Mouse (Mus musculus) limb, embryonic 11.5 days (tissue): Measurements from ENCODE around the gene Trnp1. TPM values are rescaled to one million over a fixed set of nuclear protein-coding genes. Genes with fewer than 3 reads are reported as not detected.

Experiments used
- ATAC-seq: fragments of 200-750 bp; cut with Nextera tagmentation; 2 replicates; pipeline ENCODE4 v1.8.0; 2017; ENCODE audit warnings: low read depth; ENCODE audit not compliant: insufficient number of reproducible peaks, low FRiP score, low TSS enrichment
- DNase-seq: peaks from one replicate; pipeline ENCODE4 v3.0.0-alpha.2; 2015; ENCODE audit warnings: low spot score
- H3K27ac ChIP-seq: fragments of 300-500 bp; sonication (generic); replicated peaks from 2 replicates; pipeline ENCODE4 v1.5.1; 2014; ENCODE audit warnings: low read depth, mild to moderate bottlenecking, low read length
- H3K27me3 ChIP-seq: fragments of 300-500 bp; sonication (generic); 2 replicates; pipeline ENCODE4 v1.6.1; 2014; ENCODE audit warnings: mild to moderate bottlenecking, low read length, mixed read lengths; ENCODE audit not compliant: control insufficient read depth, insufficient read depth
- H3K36me3 ChIP-seq: fragments of 300-500 bp; sonication (generic); 2 replicates; pipeline ENCODE4 v1.6.1; 2014; ENCODE audit warnings: mild to moderate bottlenecking, low read length, moderate library complexity, mixed read lengths; ENCODE audit not compliant: control insufficient read depth, insufficient read depth
- H3K4me1 ChIP-seq: fragments of 300-500 bp; sonication (generic); 2 replicates; pipeline ENCODE4 v1.6.1; 2014; ENCODE audit warnings: low read length, mixed read lengths; ENCODE audit not compliant: control insufficient read depth, insufficient read depth
- H3K4me2 ChIP-seq: fragments of 300-500 bp; sonication (generic); 2 replicates; pipeline ENCODE4 v1.6.1; 2014; ENCODE audit warnings: low read depth, mild to moderate bottlenecking, moderate library complexity; ENCODE audit not compliant: severe bottlenecking
- H3K4me3 ChIP-seq: fragments of 300-500 bp; sonication (generic); 2 replicates; pipeline ENCODE4 v1.5.1; 2014; ENCODE audit warnings: low read depth, low read length
- H3K9ac ChIP-seq: fragments of 300-500 bp; sonication (generic); 2 replicates; pipeline ENCODE4 v1.6.1; 2014; ENCODE audit warnings: mild to moderate bottlenecking, low read length
- H3K9me3 ChIP-seq: fragments of 300-500 bp; sonication (generic); 2 replicates; pipeline ENCODE4 v1.6.1; 2016; ENCODE audit warnings: low read length; ENCODE audit not compliant: control insufficient read depth
- WGBS: fragments of 180-500 bp; shearing (Covaris S2); extraction: QIAGEN DNeasy Blood & Tissue Kit; methylation state at CpG from one replicate; pipeline ENCODE4 v1.1.7; 2014; 5-methylcytosine and 5-hydroxymethylcytosine counted together
- polyA plus RNA-seq: library from polyadenylated mRNA; unstranded; fragments of >200 nt; fragmentation: Nextera tagmentation; extraction: Ambion mirVana; gene quantifications from 2 replicates; pipeline ENCODE4 v1.2.1, GENCODE M21; 2014

Trnp1 gene
- polyA plus RNA-seq, 1 experiment from 2014 or later, result 1.5 TPM

DNA sequence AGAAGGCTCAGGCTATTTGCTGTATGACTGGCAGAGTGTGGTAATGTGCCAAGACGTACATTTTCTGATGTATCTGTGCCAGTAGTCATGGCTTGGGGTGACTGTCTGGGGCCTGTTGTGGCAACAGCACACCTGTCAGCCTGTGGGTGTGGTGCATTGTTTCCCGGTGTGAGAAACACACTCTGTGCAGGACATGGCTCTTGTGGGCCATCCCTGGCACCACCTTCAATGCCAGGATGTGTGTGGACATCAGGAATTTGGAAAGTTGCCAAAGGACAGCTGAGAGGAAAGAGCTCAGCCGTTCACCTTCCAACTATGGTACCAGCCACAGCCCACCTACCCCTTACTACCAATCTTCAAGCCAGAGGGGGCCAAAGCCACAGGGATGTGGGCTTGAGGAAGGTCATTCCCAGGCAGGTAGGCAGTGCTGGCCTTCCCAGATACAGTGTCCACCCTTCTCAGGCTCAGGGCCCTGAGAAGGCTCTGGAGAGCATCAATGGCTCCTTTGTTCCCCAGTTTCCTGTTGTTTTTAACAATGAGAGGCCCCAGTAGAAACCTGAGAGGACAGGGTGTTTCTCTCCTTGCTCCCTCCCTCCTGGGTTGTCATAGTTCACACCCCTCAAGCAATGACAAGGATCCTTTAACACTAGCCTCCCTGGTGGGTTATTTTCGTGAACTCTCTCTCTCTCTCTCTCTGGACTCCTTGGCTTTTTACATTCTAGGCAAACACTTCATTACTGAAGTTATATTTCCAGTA, 8.7 kb downstream of the Trnp1 start:
- H3K9me3 ChIP-seq, result no peaks in the 10 kb centered on the region
- WGBS, result 68% methylated on average over 4 of the region's 4 CpGs
- ATAC-seq (no peak), DNase-seq (peak; percentile 21)
- H3K4me1 ChIP-seq, result peaks cover 10% of the 10 kb centered on the region
- H3K4me2 ChIP-seq, result no peak overlapping the region
- no peak overlapping the region for H3K4me3 ChIP-seq
- H3K27ac ChIP-seq, result 0 out of 2 replicates have a peak overlapping the region, but pooled peaks have one; percentile 36
- H3K27me3 ChIP-seq, result peaks cover 2% of the 10 kb centered on the region
- H3K36me3 ChIP-seq, result no peaks in the 10 kb centered on the region
- 0 out of 2 replicates have a peak overlapping the region, but pooled peaks have one; percentile 32 for H3K9ac ChIP-seq

DNA sequence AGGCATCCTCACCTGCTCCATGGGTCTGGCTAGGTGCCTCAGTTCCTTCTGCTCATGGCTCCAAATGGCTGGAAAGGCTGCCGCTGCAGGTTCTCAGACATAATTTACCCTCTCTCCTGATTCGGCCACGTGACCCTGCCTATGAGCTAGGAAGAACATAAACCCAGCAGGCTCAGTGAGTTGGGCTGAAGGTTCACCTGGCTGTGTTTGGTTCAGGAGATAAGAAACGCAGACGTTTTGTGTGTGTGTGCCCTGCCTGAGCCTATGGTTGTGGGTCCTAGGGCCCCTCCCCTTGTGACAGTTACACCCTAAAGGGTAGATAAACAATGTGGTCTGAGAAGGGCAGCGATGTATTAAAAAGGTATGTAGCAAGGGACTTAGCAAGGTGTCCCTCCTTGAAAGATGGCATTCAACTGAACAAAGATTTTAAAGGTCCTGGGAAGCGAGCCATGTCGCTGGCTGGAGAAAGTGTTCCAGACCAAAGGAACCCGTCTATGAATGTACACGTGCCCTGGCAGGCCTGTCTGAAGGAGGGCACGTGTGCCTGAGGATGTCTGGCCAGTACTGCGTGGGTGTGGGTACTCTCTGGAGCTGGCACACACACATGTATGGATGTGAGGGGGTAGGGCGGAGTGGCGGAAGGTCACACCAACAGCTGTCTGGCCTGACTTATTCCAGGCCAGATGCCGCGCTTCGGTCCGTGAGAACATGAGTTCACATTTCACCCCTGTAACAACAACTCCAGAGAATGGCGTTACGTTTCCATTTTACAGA, 9.5 kb downstream of the Trnp1 start:
- H3K36me3 ChIP-seq, result no peaks in the 10 kb centered on the region

DNA sequence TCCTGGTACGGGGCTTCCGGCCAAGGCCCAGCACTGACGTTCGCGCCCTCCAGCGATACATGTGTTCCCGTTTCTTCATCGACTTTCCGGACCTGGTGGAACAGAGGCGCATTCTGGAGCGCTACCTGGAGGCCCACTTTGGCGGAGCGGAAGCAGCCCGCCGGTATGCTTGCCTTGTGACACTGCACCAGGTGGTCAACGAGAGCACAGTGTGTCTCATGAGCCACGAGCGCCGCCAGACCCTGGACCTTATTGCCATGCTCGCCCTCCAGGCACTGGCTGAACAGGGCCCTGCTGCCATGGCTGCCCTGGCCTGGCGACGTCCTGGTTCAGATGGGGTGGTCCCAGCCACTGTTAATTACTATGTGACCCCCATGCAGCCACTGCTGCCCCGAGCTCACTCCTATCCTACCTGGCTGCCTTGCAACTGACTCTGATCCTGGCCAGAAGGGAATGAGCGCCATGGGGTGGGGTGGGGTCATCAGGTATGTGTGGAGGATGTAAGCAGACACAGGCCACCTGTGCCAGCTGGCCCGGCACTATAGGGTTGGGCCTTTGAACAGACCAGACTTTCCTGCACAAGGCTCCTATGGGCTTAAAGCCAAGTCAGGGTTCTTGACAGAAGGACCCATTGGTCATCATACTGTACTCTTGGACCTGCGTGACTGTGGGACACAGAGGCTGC, 11.5 kb downstream of the Trnp1 start:
- WGBS, result 92% methylated on average over 26 of the region's 26 CpGs
- DNase-seq (no peak), ATAC-seq (no peak)
- H3K4me3 ChIP-seq, result no peak overlapping the region
- no peak overlapping the region for H3K9ac ChIP-seq
- peaks cover 6% of the 10 kb centered on the region; the same call in 1 of the 2 replicates for H3K27me3 ChIP-seq
- H3K36me3 ChIP-seq, result no peaks in the 10 kb centered on the region
- no peak overlapping the region for H3K27ac ChIP-seq
- no peaks in the 10 kb centered on the region for H3K9me3 ChIP-seq
- H3K4me2 ChIP-seq, result no peak overlapping the region
- peaks cover 15% of the 10 kb centered on the region for H3K4me1 ChIP-seq

More for the DNA sequence above, 9.5 kb downstream of the Trnp1 start:
- Histone ChIP-seq H3K4me3 (no peak overlapping the region), H3K9ac (no peak overlapping the region), H3K4me2 (no peak overlapping the region), H3K27ac (no peak overlapping the region), H3K27me3 (no peaks in the 10 kb centered on the region), H3K4me1 (peaks cover 15% of the 10 kb centered on the region), H3K9me3 (no peaks in the 10 kb centered on the region)
- 77% methylated on average over 20 of the region's 20 CpGs for WGBS
- ATAC-seq (no peak), DNase-seq (no peak)

DNA sequence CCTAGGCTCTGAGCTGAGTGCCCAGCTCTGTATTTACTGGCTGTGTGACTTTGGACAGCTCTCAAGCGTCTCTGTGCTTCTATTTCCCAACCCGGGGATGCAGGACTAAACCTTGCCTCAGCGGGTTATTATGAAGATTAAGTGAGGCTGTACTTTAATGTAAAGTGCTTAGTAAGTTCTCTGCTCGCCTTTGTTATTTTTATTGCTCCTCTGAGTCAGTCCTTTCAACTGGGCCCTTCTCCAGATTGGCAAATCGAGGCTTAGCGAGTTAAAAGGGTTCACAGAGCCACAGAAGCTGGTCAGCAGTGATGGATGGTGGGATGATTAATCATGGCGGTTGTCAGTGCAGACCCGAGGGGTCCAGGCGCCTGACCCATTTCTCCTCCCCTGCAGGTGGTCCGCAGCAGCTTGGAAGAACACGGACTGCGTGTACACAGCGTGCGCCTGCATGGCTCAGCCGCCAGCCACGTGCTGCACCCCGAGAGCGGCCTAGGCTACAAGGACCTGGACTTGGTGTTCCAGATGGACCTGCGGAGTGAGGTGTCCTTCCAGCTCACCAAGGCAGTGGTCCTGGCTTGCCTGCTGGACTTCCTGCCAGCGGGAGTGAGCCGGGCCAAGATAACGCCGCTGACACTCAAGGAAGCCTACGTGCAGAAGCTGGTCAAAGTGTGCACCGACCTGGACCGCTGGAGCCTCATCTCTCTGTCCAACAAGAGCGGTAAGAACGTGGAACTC, 12.5 kb downstream of the Trnp1 start:
- ATAC-seq (no peak), DNase-seq (no peak)
- Histone ChIP-seq H3K4me2 (no peak overlapping the region), H3K4me3 (no peak overlapping the region), H3K27me3 (peaks cover 11% of the 10 kb centered on the region), H3K9ac (no peak overlapping the region), H3K27ac (no peak overlapping the region), H3K36me3 (no peaks in the 10 kb centered on the region), H3K4me1 (peaks cover 11% of the 10 kb centered on the region), H3K9me3 (no peaks in the 10 kb centered on the region)
- 85% methylated on average over 28 of the region's 28 CpGs for WGBS

DNA sequence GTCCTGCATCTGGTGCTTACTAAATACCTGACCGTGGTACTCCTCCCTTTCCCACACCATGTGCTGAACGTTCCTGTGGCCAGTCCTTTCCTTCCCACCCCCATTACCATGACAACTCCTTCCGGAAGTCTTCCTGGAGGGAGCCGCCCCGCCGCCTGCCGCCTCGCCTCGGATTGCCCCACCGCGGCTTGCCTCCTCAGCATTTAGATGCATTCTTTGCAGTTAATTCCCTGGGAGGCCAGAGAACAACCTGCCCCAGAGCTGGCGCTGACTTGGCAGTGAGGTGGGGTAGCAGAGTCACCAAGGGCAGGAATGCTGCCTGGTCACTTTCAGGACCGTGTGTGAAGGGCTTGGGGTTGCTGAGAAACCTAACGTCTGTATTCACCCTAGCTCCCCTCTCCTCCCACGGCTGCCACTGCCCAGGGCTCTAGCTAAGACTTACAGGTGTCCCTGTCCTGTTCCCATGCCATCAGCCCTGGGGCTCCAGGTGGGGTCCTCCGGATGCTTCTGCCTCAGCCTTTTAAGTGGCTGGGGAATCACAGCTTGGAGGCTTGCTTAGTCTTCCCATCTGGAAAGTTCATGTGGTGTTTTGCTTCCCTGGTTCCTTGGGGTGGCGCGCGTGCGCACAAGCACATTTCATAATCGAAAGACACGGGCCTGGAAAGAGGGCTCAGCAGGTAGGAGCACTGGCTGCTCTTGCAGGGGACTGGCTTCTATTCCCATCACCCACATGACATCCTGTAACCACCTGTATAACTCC, 13.9 kb downstream of the Trnp1 start:
- WGBS, result 12% methylated on average over 22 of the region's 22 CpGs
- Histone ChIP-seq H3K27me3 (peaks cover 20% of the 10 kb centered on the region), H3K27ac (no peak overlapping the region), H3K4me2 (peak overlapping the region; percentile 26; the same call in 1 of the 2 replicates), H3K4me1 (peaks cover 7% of the 10 kb centered on the region), H3K9me3 (no peaks in the 10 kb centered on the region), H3K36me3 (no peaks in the 10 kb centered on the region), H3K9ac (0 out of 2 replicates have a peak overlapping the region, but pooled peaks have one; percentile 9), H3K4me3 (no peak overlapping the region; the same call in 1 of the 2 replicates)
- DNase-seq (peak; percentile 55), ATAC-seq (no peak)

DNA sequence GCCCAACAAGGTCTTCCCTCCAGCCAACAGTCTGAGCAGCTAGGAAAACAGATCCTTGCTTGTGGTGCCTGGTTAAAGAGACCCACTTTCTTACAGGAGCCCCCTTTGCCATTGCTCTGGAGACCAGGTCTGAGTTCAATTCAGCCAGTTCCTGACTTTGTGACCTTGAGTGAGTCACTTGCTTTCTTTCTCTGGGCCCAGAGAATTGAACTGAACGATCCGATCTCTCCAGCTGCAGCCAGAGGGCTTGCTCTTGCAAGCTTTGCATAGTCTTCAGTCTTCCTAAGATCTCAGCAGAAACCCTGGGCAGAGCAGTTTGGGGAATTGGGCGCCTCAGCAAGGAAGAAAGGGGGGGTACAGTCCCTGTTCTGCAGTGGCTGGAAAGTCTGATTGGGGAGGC, 15.9 kb downstream of the Trnp1 start:
- ATAC-seq (no peak), DNase-seq (no peak)
- Histone ChIP-seq H3K4me2 (no peak overlapping the region), H3K4me3 (no peak overlapping the region), H3K4me1 (peaks cover 5% of the 10 kb centered on the region; the same call in 1 of the 2 replicates), H3K27ac (no peak overlapping the region), H3K36me3 (no peaks in the 10 kb centered on the region), H3K9ac (no peak overlapping the region), H3K9me3 (no peaks in the 10 kb centered on the region), H3K27me3 (peaks cover 20% of the 10 kb centered on the region)
- 83% methylated on average over 3 of the region's 3 CpGs for WGBS

DNA sequence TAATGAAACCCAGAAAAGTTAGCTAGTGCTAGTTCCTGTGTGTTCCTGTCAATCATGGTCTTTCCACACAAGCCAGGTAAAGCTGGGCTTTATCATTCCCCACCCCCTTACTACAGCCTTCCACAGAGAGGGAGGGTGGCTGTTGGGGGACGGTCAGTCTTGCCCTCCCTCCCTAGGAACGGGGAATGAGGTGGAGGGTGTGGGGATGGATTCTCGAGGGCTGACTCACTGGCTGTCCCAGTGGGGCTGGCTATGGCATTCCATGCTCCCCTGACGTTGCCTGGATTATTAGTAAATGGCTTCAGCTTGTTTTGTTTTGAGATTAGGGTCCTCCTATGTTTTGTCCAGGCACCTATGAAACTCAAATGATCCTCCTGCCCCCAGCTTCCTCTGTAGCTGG, 16.9 kb downstream of the Trnp1 start:
- H3K4me1 ChIP-seq, result peaks cover 5% of the 10 kb centered on the region; the same call in 1 of the 2 replicates
- H3K4me2 ChIP-seq, result no peak overlapping the region
- no peaks in the 10 kb centered on the region for H3K36me3 ChIP-seq
- H3K9me3 ChIP-seq, result no peaks in the 10 kb centered on the region
- H3K4me3 ChIP-seq, result no peak overlapping the region
- peaks cover 20% of the 10 kb centered on the region for H3K27me3 ChIP-seq
- H3K9ac ChIP-seq, result no peak overlapping the region
- DNase-seq (no peak), ATAC-seq (no peak)
- H3K27ac ChIP-seq, result no peak overlapping the region
- WGBS, result 35% methylated on average over 4 of the region's 4 CpGs
